ENCODE assay signal across 37 mouse cellular contexts in the genomic region with DNA sequence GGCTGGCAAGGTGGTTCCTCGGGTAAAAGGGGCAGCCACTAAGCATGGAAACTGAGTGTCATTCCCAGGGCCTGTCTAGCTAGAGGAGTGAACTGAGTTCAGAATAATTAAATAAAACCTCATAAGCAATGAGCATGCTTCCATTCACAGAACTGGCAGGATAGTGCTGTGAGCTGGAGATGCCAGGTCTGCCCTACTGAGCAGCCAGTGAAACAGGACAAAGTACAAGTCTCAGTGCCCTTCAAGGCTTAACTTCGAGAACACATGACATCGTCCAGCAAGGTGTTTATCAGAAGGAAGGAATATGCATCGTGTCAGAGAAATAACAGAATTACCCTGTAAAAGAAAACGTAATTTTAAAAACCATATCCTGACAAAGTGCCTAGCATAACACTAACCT. TPM values are rescaled to one million over a fixed set of nuclear protein-coding genes. Genes with fewer than 3 reads are reported as not detected.
"Had no signal": no experiment of that assay in that cellular context is flagged by ENCODE, and none has a peak within 500 bp of the region (broad histone marks: within the 10 kb centered on the region; RNA-seq: fewer than 3 reads in every experiment).

No protein-coding gene starts in this region.

- H3K4me1 ChIP-seq: heart, embryonic 15.5 days had no signal

- H3K9ac ChIP-seq: forebrain, postnatal 0 days; heart, embryonic 13.5 days; heart, embryonic 15.5 days; hindbrain, embryonic 13.5 days; hindbrain, embryonic 15.5 days; intestine, embryonic 15.5 days; limb, embryonic 12.5 days; liver, embryonic 13.5 days; liver, embryonic 15.5 days had no signal

- H3K9me3 ChIP-seq: heart, embryonic 13.5 days; heart, embryonic 15.5 days; hindbrain, embryonic 13.5 days; hindbrain, embryonic 15.5 days; intestine, embryonic 15.5 days; limb, embryonic 10.5 days; limb, embryonic 12.5 days; liver, embryonic 13.5 days; liver, embryonic 15.5 days had no signal

- H3K4me3 ChIP-seq: heart, adult 2 months; heart, embryonic 13.5 days; heart, embryonic 15.5 days; hindbrain, embryonic 13.5 days; hindbrain, embryonic 15.5 days; intestine, embryonic 15.5 days; layer of hippocampus, adult 2 months; left cerebral cortex, adult 2 months; limb, embryonic 10.5 days; limb, embryonic 12.5 days; liver, embryonic 13.5 days; liver, embryonic 15.5 days had no signal

- H3K27me3 ChIP-seq: heart, embryonic 13.5 days; heart, embryonic 15.5 days; hindbrain, embryonic 13.5 days; hindbrain, embryonic 15.5 days; intestine, embryonic 15.5 days; limb, embryonic 12.5 days; liver, embryonic 13.5 days; liver, embryonic 15.5 days had no signal

- H3K36me3 ChIP-seq: heart, embryonic 15.5 days; intestine, embryonic 15.5 days; liver, embryonic 13.5 days had no signal

- H3K4me2 ChIP-seq: heart, embryonic 11.5 days; heart, embryonic 13.5 days; heart, embryonic 15.5 days; hindbrain, embryonic 13.5 days; hindbrain, embryonic 15.5 days; intestine, embryonic 15.5 days; limb, embryonic 12.5 days; liver, embryonic 13.5 days; liver, embryonic 15.5 days had no signal

- H3K27ac ChIP-seq: heart, adult 2 months; heart, embryonic 13.5 days; heart, embryonic 15.5 days; hindbrain, embryonic 13.5 days; hindbrain, embryonic 15.5 days; hindbrain, postnatal 0 days; intestine, embryonic 15.5 days; kidney, postnatal 0 days; layer of hippocampus, adult 2 months; left cerebral cortex, adult 2 months; limb, embryonic 10.5 days; limb, embryonic 12.5 days; liver, embryonic 13.5 days; liver, embryonic 15.5 days had no signal

- ATAC-seq: forebrain, postnatal 0 days; hindbrain, postnatal 0 days; intestine, embryonic 15.5 days; intestine, postnatal 0 days had no signal

- DNase-seq: forebrain, postnatal 0 days; gastrocnemius, postnatal 14 days; gastrocnemius, postnatal 36 days; heart, adult 11 months; heart, adult 2 months; heart, postnatal 14 days; heart, postnatal 36 days; kidney, adult 18-20 months; kidney, postnatal 25 days; liver; liver, embryonic 13.5 days had no signal

RNA-seq across cellular contexts. Expression of gene Gja10, which starts 29.0 kb away (rescaled TPM):
- total RNA-seq: gastrocnemius, adult 18-20 months; gastrocnemius, adult 8-10 months; gastrocnemius, postnatal 14 days; gastrocnemius, postnatal 36 days; heart, adult 2 months; heart, postnatal 14 days; heart, postnatal 36 days; hematopoietic stem cell, adult 5-6 weeks; hindbrain, postnatal 0 days; layer of hippocampus, adult 2 months; layer of hippocampus, postnatal 10 days; layer of hippocampus, postnatal 25 days; left cerebral cortex, adult 2 months; left cerebral cortex, postnatal 14 days; left cerebral cortex, postnatal 36 days had no signal
- polyA plus RNA-seq: forebrain, postnatal 0 days; gonadal fat pad, adult 2 months; heart, adult 2 months; heart, embryonic 11.5 days; heart, embryonic 13.5 days; heart, embryonic 15.5 days; heart, postnatal 0 days; hindbrain, embryonic 11.5 days; intestine, embryonic 15.5 days; intestine, postnatal 0 days; kidney, embryonic 14.5 days; kidney, postnatal 0 days; limb, embryonic 10.5 days; limb, embryonic 14.5 days; liver, embryonic 13.5 days had no signal
